Mouse (Mus musculus): ENCODE data around the gene Slc39a11. TPM values are rescaled to one million over a fixed set of nuclear protein-coding genes. Genes with fewer than 3 reads are reported as not detected.

Gene Slc39a11
- polyA plus RNA-seq, 1 experiment from 2014 or later, result 18.6 TPM

- H3K4me3 ChIP-seq (ENCODE audit: low read depth, low read length), result no peak overlapping the region
- no peak for ATAC-seq (ENCODE audit: insufficient number of reproducible peaks, insufficient read depth, low FRiP score, low read depth)
- H3K36me3 ChIP-seq (ENCODE audit: control insufficient read depth, insufficient read depth, low read length), result no peaks in the 10 kb centered on the region
- peaks cover 10% of the 10 kb centered on the region; the same call in 1 of the 2 replicates for H3K4me1 ChIP-seq (ENCODE audit: control insufficient read depth, insufficient read depth, low read length)
- H3K27me3 ChIP-seq (ENCODE audit: control insufficient read depth, insufficient read depth, low read length), result no peaks in the 10 kb centered on the region
- 73% methylated on average over 14 of the region's 14 CpGs for WGBS
- no peak overlapping the region for H3K27ac ChIP-seq (ENCODE audit: low read length)
- H3K9ac ChIP-seq (replicated peaks; ENCODE audit: low read depth, low read length), result no peak overlapping the region
- no peaks in the 10 kb centered on the region for H3K9me3 ChIP-seq (ENCODE audit: control insufficient read depth, low read depth, low read length)
- H3K4me2 ChIP-seq (replicated peaks; ENCODE audit: low read depth, low read length), result no peak overlapping the region
Measured at GRCm38 (mm10) chr11:113290911-113291310, 359.0 kb downstream of the Slc39a11 start.

- WGBS, result 73% methylated on average over 27 of the region's 27 CpGs
- no peak for ATAC-seq (ENCODE audit: insufficient number of reproducible peaks, insufficient read depth, low FRiP score, low read depth)
- Histone ChIP-seq H3K27me3 (ENCODE audit: control insufficient read depth, insufficient read depth, low read length) (no peaks in the 10 kb centered on the region), H3K36me3 (ENCODE audit: control insufficient read depth, insufficient read depth, low read length) (no peaks in the 10 kb centered on the region), H3K9me3 (ENCODE audit: control insufficient read depth, low read depth, low read length) (no peaks in the 10 kb centered on the region), H3K27ac (ENCODE audit: low read length) (no peak overlapping the region; the same call in 1 of the 2 replicates), H3K4me2 (replicated peaks; ENCODE audit: low read depth, low read length) (no peak overlapping the region), H3K4me3 (ENCODE audit: low read depth, low read length) (no peak overlapping the region), H3K9ac (replicated peaks; ENCODE audit: low read depth, low read length) (no peak overlapping the region), H3K4me1 (ENCODE audit: control insufficient read depth, insufficient read depth, low read length) (peaks cover 11% of the 10 kb centered on the region; the same call in 1 of the 2 replicates)
Measured at GRCm38 (mm10) chr11:113284951-113285741, 364.7 kb downstream of the Slc39a11 start.

- peak overlapping the region; percentile 48; the same call in 1 of the 2 replicates for H3K27ac ChIP-seq (ENCODE audit: low read length)
- H3K4me3 ChIP-seq (ENCODE audit: low read depth, low read length), result no peak overlapping the region
- H3K27me3 ChIP-seq (ENCODE audit: control insufficient read depth, insufficient read depth, low read length), result no peaks in the 10 kb centered on the region
- ATAC-seq (ENCODE audit: insufficient number of reproducible peaks, insufficient read depth, low FRiP score, low read depth), result no peak
- H3K9ac ChIP-seq (replicated peaks; ENCODE audit: low read depth, low read length), result no peak overlapping the region
- no peak overlapping the region for H3K4me2 ChIP-seq (replicated peaks; ENCODE audit: low read depth, low read length)
- H3K4me1 ChIP-seq (ENCODE audit: control insufficient read depth, insufficient read depth, low read length), result peaks cover 14% of the 10 kb centered on the region; the same call in 1 of the 2 replicates
- no peaks in the 10 kb centered on the region for H3K9me3 ChIP-seq (ENCODE audit: control insufficient read depth, low read depth, low read length)
- H3K36me3 ChIP-seq (ENCODE audit: control insufficient read depth, insufficient read depth, low read length), result no peaks in the 10 kb centered on the region
- WGBS, result 24% methylated on average over 11 of the region's 11 CpGs
Measured at GRCm38 (mm10) chr11:113283376-113283811, 366.5 kb downstream of the Slc39a11 start.

- Histone ChIP-seq H3K9ac (replicated peaks; ENCODE audit: low read depth, low read length) (no peak overlapping the region), H3K4me2 (replicated peaks; ENCODE audit: low read depth, low read length) (no peak overlapping the region), H3K27me3 (ENCODE audit: control insufficient read depth, insufficient read depth, low read length) (no peaks in the 10 kb centered on the region), H3K27ac (ENCODE audit: low read length) (no peak overlapping the region), H3K36me3 (ENCODE audit: control insufficient read depth, insufficient read depth, low read length) (no peaks in the 10 kb centered on the region), H3K4me3 (ENCODE audit: low read depth, low read length) (no peak overlapping the region), H3K4me1 (ENCODE audit: control insufficient read depth, insufficient read depth, low read length) (0 out of 2 replicates have a peak, but pooled peaks cover 9% of the 10 kb centered on the region), H3K9me3 (ENCODE audit: control insufficient read depth, low read depth, low read length) (no peaks in the 10 kb centered on the region)
- no peak for ATAC-seq (ENCODE audit: insufficient number of reproducible peaks, insufficient read depth, low FRiP score, low read depth)
- 84% methylated on average over 6 of the region's 6 CpGs for WGBS
Measured at GRCm38 (mm10) chr11:113278238-113278637, 371.6 kb downstream of the Slc39a11 start.

GRCm38 (mm10) chr11:113277034-113277612 lies 372.8 kb downstream of the Slc39a11 start:
- Histone ChIP-seq H3K4me1 (ENCODE audit: control insufficient read depth, insufficient read depth, low read length) (0 out of 2 replicates have a peak, but pooled peaks cover 3% of the 10 kb centered on the region), H3K9me3 (ENCODE audit: control insufficient read depth, low read depth, low read length) (no peaks in the 10 kb centered on the region), H3K4me3 (ENCODE audit: low read depth, low read length) (no peak overlapping the region), H3K36me3 (ENCODE audit: control insufficient read depth, insufficient read depth, low read length) (no peaks in the 10 kb centered on the region), H3K27ac (ENCODE audit: low read length) (no peak overlapping the region), H3K9ac (replicated peaks; ENCODE audit: low read depth, low read length) (no peak overlapping the region), H3K4me2 (replicated peaks; ENCODE audit: low read depth, low read length) (no peak overlapping the region), H3K27me3 (ENCODE audit: control insufficient read depth, insufficient read depth, low read length) (no peaks in the 10 kb centered on the region)
- 43% methylated on average over 10 of the region's 10 CpGs for WGBS
- no peak for ATAC-seq (ENCODE audit: insufficient number of reproducible peaks, insufficient read depth, low FRiP score, low read depth)

- H3K4me2 ChIP-seq (replicated peaks; ENCODE audit: low read depth, low read length), result no peak overlapping the region
- no peak overlapping the region for H3K4me3 ChIP-seq (ENCODE audit: low read depth, low read length)
- H3K27ac ChIP-seq (ENCODE audit: low read length), result no peak overlapping the region
- H3K9me3 ChIP-seq (ENCODE audit: control insufficient read depth, low read depth, low read length), result no peaks in the 10 kb centered on the region
- H3K4me1 ChIP-seq (ENCODE audit: control insufficient read depth, insufficient read depth, low read length), result 0 out of 2 replicates have a peak, but pooled peaks cover 3% of the 10 kb centered on the region
- WGBS, result 88% methylated on average over 8 of the region's 8 CpGs
- no peak overlapping the region for H3K9ac ChIP-seq (replicated peaks; ENCODE audit: low read depth, low read length)
- ATAC-seq (ENCODE audit: insufficient number of reproducible peaks, insufficient read depth, low FRiP score, low read depth), result no peak
- H3K36me3 ChIP-seq (ENCODE audit: control insufficient read depth, insufficient read depth, low read length), result no peaks in the 10 kb centered on the region
- no peaks in the 10 kb centered on the region for H3K27me3 ChIP-seq (ENCODE audit: control insufficient read depth, insufficient read depth, low read length)
Measured at GRCm38 (mm10) chr11:113276518-113276917, 373.4 kb downstream of the Slc39a11 start.

- WGBS, result 73% methylated on average over 8 of the region's 8 CpGs
- no peak overlapping the region for H3K27ac ChIP-seq (ENCODE audit: low read length)
- H3K36me3 ChIP-seq (ENCODE audit: control insufficient read depth, insufficient read depth, low read length), result no peaks in the 10 kb centered on the region
- no peak overlapping the region for H3K4me2 ChIP-seq (replicated peaks; ENCODE audit: low read depth, low read length)
- H3K4me3 ChIP-seq (ENCODE audit: low read depth, low read length), result no peak overlapping the region
- H3K4me1 ChIP-seq (ENCODE audit: control insufficient read depth, insufficient read depth, low read length), result 0 out of 2 replicates have a peak, but pooled peaks cover 3% of the 10 kb centered on the region
- no peak overlapping the region for H3K9ac ChIP-seq (replicated peaks; ENCODE audit: low read depth, low read length)
- no peaks in the 10 kb centered on the region for H3K9me3 ChIP-seq (ENCODE audit: control insufficient read depth, low read depth, low read length)
- no peak for ATAC-seq (ENCODE audit: insufficient number of reproducible peaks, insufficient read depth, low FRiP score, low read depth)
- H3K27me3 ChIP-seq (ENCODE audit: control insufficient read depth, insufficient read depth, low read length), result no peaks in the 10 kb centered on the region
Measured at GRCm38 (mm10) chr11:113274037-113274436, 375.8 kb downstream of the Slc39a11 start.

- Histone ChIP-seq H3K4me3 (ENCODE audit: low read depth, low read length) (no peak overlapping the region), H3K27ac (ENCODE audit: low read length) (peak overlapping the region; percentile 17; the same call in 1 of the 2 replicates), H3K4me1 (ENCODE audit: control insufficient read depth, insufficient read depth, low read length) (no peaks in the 10 kb centered on the region), H3K4me2 (replicated peaks; ENCODE audit: low read depth, low read length) (no peak overlapping the region), H3K9me3 (ENCODE audit: control insufficient read depth, low read depth, low read length) (no peaks in the 10 kb centered on the region), H3K36me3 (ENCODE audit: control insufficient read depth, insufficient read depth, low read length) (no peaks in the 10 kb centered on the region), H3K27me3 (ENCODE audit: control insufficient read depth, insufficient read depth, low read length) (no peaks in the 10 kb centered on the region), H3K9ac (replicated peaks; ENCODE audit: low read depth, low read length) (no peak overlapping the region)
- WGBS, result 77% methylated on average over 6 of the region's 6 CpGs
- no peak for ATAC-seq (ENCODE audit: insufficient number of reproducible peaks, insufficient read depth, low FRiP score, low read depth)
Measured at GRCm38 (mm10) chr11:113271857-113272256, 378.0 kb downstream of the Slc39a11 start.
